Mouse (Mus musculus) stomach, postnatal 0 days (tissue): ENCODE results near the gene Ube2r2.

Experiments used
- CTCF ChIP-seq: IDR thresholded peaks from 2 replicates; pipeline ENCODE4 v1.5.1; 2016; ENCODE audit warnings: antibody characterized with exemption, low read depth, mild to moderate bottlenecking, moderate library complexity
- EP300 ChIP-seq: optimal IDR thresholded peaks from 2 replicates; pipeline ENCODE3; 2016; ENCODE audit warnings: antibody characterized with exemption

DNA sequence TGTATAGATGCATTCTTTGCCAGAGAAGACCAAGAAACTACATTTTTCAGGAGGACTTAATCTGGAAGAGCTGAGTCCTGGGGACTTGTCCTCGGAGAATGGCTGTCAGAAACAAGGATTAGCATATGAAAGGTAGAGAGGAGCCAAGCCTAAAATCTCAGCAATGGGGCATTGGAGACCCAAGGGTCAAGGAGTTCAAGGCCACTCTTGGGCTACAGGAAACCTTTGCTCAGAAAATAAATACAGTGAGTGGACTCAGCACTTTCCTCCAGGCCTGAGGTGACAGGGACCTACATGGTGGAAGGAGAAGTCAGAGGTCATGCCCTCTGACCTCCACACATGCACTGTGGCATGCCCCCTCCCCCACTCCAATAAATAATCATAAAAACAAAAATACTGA is 34.6 kb upstream of the Ube2r2 start:
- TF ChIP-seq CTCF (no peak), EP300 (no peak)
